Mouse (Mus musculus) kidney, adult 2 months (tissue): ENCODE measurements around the gene Alms1.

Experiments used
- CTCF ChIP-seq: fragments of 200-500 bp; conservative IDR thresholded peaks from 2 replicates; pipeline ENCODE4 v1.5.1; 2011; ENCODE audit warnings: low read depth, mild to moderate bottlenecking, control low read depth, low read length, moderate library complexity, mixed read lengths; ENCODE audit not compliant: insufficient read depth, insufficient read length
- POLR2A ChIP-seq: fragments of 200-500 bp; IDR thresholded peaks from one replicate; pipeline ENCODE4 v1.6.1; 2011; ENCODE audit warnings: low read depth, low read length, control low read depth

DNA sequence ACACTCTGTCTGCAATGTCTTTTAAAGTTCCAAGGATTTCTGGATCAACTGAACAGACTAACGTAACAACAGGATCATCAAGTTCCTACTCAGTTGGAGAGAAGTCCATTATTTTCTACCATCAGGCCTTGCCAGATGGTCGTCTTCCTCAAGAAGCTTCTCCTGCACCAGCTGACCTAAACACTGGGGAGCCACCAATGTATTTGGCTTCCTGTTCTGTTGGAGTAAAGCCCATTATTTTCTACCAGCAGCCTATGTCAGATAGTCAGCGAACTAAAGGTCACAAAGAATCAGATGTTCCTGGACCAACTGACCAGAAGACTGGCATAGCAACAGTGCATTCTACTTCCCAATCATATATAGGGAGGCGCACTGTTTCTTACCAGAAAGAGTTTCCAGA is 33.5 kb downstream of the Alms1 start:
- TF ChIP-seq CTCF (no peak), POLR2A (no peak)
